Mouse (Mus musculus) kidney, embryonic 14.5 days (tissue): ENCODE data around the gene Surf2. TPM values are rescaled to one million over a fixed set of nuclear protein-coding genes. Genes with fewer than 3 reads are reported as not detected.
"Not testable (repeated sequence)": the region's sequence is repeated elsewhere in the genome, so short reads cannot be mapped to it uniquely, and the experiment has no call there.

Experiments
- ATAC-seq: fragments of 200-750 bp; cut with Nextera tagmentation; 2 replicates; pipeline ENCODE4 v1.8.0; 2017; ENCODE audit warnings: moderate number of reproducible peaks, mild to moderate bottlenecking, moderate TSS enrichment, moderate library complexity; ENCODE audit not compliant: low FRiP score, low TSS enrichment
- H3K27ac ChIP-seq: fragments of 300-500 bp; sonication (generic); 2 replicates; pipeline ENCODE4 v1.5.1; 2014; ENCODE audit warnings: low read depth, mild to moderate bottlenecking, low read length, moderate library complexity, mixed read lengths
- H3K27me3 ChIP-seq: fragments of 300-500 bp; sonication (generic); 2 replicates; pipeline ENCODE4 v1.6.1; 2014; ENCODE audit warnings: mild to moderate bottlenecking, low read length; ENCODE audit not compliant: control insufficient read depth, insufficient read depth
- H3K36me3 ChIP-seq: fragments of 300-500 bp; sonication (generic); 2 replicates; pipeline ENCODE4 v1.6.1; 2014; ENCODE audit warnings: low read length, mixed read lengths; ENCODE audit not compliant: control insufficient read depth, insufficient read depth
- H3K4me1 ChIP-seq: fragments of 300-500 bp; sonication (generic); 2 replicates; pipeline ENCODE4 v1.6.1; 2014; ENCODE audit warnings: low read length, mixed read lengths; ENCODE audit not compliant: control insufficient read depth, insufficient read depth
- H3K4me2 ChIP-seq: fragments of 300-500 bp; sonication (generic); replicated peaks from 2 replicates; pipeline ENCODE4 v1.6.1; 2014; ENCODE audit warnings: low read depth, mild to moderate bottlenecking, low read length
- H3K4me3 ChIP-seq: fragments of 300-500 bp; sonication (generic); 2 replicates; pipeline ENCODE4 v1.5.1; 2014; ENCODE audit warnings: mild to moderate bottlenecking, low read length
- H3K9ac ChIP-seq: fragments of 300-500 bp; sonication (generic); 2 replicates; pipeline ENCODE4 v1.6.1; 2014; ENCODE audit warnings: low read depth, mild to moderate bottlenecking, low read length, moderate library complexity
- H3K9me3 ChIP-seq: fragments of 300-500 bp; sonication (generic); 2 replicates; pipeline ENCODE4 v1.6.1; 2016; ENCODE audit warnings: low read length; ENCODE audit not compliant: control insufficient read depth
- WGBS: fragments of 180-500 bp; shearing (Covaris S2); extraction: QIAGEN DNeasy Blood & Tissue Kit; methylation state at CpG from one replicate; pipeline ENCODE4 v1.1.7; 2014; 5-methylcytosine and 5-hydroxymethylcytosine counted together
- polyA plus RNA-seq: library from polyadenylated mRNA; unstranded; fragments of >200 nt; fragmentation: Nextera tagmentation; extraction: Ambion mirVana; gene quantifications from 2 replicates; pipeline ENCODE4 v1.2.1, GENCODE M21; 2014

The Surf2 gene
- 40.1 and 46.5 TPM in 2 replicates for polyA plus RNA-seq

DNA sequence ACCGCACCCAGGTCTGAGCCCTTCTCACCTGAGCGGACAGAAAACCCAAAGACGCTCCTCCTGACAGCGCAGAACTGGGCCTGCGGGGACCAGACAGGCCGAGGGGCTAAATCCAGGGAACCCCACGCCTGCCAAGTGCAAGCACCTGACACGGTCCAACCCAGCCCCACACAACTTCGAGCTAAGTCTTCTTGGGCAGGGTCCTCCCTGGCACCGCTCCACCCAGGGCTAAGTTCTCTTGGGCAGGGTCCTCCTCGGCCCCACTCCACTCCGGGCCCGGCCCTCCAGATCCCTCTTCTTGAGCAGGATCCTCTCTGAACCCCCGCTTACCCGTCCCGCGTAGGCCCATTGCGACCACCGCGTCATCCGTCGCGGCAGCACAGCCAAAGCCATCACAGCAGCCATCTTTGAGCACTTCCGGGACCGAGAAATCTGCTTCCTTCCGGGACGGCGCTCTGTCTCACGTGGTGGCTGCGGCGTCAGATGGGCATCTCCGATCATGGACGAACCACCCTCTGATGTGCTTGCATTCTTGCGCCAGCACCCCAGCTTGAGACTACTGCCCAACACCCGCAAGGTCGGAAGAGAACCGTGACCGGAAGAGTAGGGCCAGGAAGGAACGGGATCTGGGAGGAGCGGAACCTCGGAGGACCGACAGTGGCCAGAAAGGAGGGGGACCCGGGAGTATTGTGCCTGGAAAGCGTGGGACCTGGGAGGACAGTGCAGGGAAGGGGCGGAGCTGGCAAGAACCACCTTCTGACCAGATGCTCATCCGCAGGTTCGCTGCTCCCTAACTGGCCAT lies at the start of gene Surf2, which contains the start of gene Surf1:
Surf2 (plus strand) TSS at position 441 of the 802 bp plus-strand sequence.
Surf1 (minus strand) TSS at position 604 of the 802 bp plus-strand sequence.
- Histone ChIP-seq H3K4me1 (peaks cover 29% of the 10 kb centered on the region), H3K36me3 (peaks cover 62% of the 10 kb centered on the region), H3K4me2 (peak within 1 kb of the TSS; percentile 97), H3K9ac (peak within 1 kb of the TSS; percentile 76), H3K27ac (peak within 1 kb of the TSS; percentile 62; the same call in 1 of the 2 replicates), H3K4me3 (peak within 1 kb of the TSS; percentile 79), H3K9me3 (no peaks in the 10 kb centered on the region), H3K27me3 (no peaks in the 10 kb centered on the region)
- 2% methylated on average over 47 of the region's 47 CpGs for WGBS
- ATAC-seq, result peak; percentile 65

DNA sequence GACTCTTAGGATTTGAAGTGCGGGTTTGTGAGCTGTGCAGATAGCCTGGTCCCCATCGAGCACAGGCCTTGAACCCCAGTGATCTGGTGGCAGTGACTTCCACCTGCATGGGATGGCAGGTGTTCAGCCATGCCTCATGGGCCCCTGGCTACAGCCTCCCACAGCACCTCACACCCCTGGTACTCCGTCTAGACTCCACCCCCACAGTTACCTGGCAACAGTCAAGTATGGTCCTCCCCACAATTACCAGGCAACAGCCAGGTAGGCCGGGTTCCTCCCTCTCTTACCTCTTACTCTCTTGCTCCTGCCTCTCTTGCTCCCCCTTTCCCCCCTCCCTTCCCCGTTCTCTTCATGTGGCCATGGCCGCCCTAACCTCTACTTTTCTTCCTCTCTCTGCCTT lies 45.5 kb upstream of the Surf2 start:
- no peaks in the 10 kb centered on the region for H3K4me1 ChIP-seq

DNA sequence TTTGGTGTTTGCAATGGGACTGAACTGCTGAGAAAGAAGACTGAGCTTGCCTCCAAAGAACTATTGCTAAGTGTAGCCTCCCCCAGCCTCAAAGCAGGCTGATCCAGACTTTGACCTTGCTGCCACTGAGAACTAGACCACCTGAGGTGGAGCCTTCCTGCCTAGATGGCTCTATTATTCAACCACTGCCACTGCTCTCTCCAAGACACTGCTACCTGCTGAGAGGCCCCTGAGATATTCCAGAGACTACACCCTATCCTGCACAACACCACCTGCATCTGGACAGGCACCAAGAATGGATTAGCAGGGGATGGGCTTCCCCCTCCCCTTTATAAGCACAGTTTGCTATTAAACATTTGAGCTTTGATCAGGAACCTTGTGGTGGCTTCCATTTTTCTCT lies 37.6 kb upstream of the Surf2 start:
- Histone ChIP-seq H3K27me3 (no peaks in the 10 kb centered on the region), H3K4me2 (no peak overlapping the region), H3K36me3 (no peaks in the 10 kb centered on the region), H3K27ac (no peak overlapping the region), H3K9ac (no peak overlapping the region), H3K4me1 (no peaks in the 10 kb centered on the region), H3K4me3 (no peak overlapping the region), H3K9me3 (no peaks in the 10 kb centered on the region)
- no peak for ATAC-seq

More for the DNA sequence above, 45.5 kb upstream of the Surf2 start:
- no peaks in the 10 kb centered on the region; the same call in 1 of the 2 replicates for H3K27me3 ChIP-seq
- no peak overlapping the region for H3K4me3 ChIP-seq
- ATAC-seq, result no peak
- H3K9me3 ChIP-seq, result no peaks in the 10 kb centered on the region
- H3K9ac ChIP-seq, result no peak overlapping the region
- H3K4me2 ChIP-seq, result no peak overlapping the region
- H3K27ac ChIP-seq, result no peak overlapping the region
- H3K36me3 ChIP-seq, result no peaks in the 10 kb centered on the region
- WGBS, result 68% methylated on average over 6 of the region's 6 CpGs

DNA sequence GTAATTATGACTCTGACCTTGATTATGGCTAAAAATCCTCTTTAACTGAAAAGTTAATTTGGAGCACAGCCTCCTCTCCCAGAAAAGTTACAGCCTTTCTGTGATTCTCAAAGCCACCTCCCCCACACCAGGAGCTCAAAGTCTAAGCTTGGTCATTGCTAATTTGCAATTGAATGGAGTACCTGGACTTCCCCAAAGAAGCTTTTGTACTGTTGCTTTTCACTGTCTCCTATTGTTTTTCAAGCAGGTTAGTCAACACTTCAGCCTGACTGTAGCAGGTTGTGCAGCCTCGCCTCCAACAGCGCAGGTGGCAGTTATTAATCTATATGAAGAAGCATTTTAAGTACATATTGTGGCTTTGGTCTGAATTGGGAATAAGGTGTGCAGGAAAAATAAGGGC lies 30.6 kb upstream of the Surf2 start:
- H3K9ac ChIP-seq, H3K4me2 ChIP-seq, H3K4me3 ChIP-seq, H3K9me3 ChIP-seq, H3K27ac ChIP-seq, ATAC-seq, H3K4me1 ChIP-seq, H3K27me3 ChIP-seq: not testable (repeated sequence)
- WGBS, result 89% methylated on average over 2 of the region's 2 CpGs
- peaks cover 16% of the 10 kb centered on the region for H3K36me3 ChIP-seq

DNA sequence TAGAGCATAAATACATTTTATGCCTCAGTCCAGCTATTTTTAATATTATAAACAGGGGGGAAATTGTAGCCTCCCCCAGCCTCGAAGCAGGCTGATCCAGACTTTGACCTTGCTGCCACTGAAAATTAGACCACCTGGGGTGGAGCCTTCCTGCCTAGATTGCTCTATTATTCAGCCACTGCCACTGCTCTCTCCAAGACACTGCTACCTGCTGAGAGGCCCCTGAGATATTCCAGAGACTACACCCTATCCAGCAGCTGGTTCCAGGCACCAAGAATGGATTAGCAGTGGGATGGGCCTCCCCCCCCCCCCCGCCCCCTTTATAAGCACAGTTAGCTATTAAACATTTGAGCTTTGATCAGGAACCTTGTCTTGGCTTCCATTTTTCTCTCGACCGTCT lies 30.0 kb upstream of the Surf2 start:
- H3K4me1 ChIP-seq, ATAC-seq, H3K4me2 ChIP-seq, H3K4me3 ChIP-seq, H3K9ac ChIP-seq, H3K27me3 ChIP-seq, H3K27ac ChIP-seq, H3K9me3 ChIP-seq: not testable (repeated sequence)
- peaks cover 22% of the 10 kb centered on the region for H3K36me3 ChIP-seq
- 71% methylated on average over 4 of the region's 4 CpGs for WGBS

DNA sequence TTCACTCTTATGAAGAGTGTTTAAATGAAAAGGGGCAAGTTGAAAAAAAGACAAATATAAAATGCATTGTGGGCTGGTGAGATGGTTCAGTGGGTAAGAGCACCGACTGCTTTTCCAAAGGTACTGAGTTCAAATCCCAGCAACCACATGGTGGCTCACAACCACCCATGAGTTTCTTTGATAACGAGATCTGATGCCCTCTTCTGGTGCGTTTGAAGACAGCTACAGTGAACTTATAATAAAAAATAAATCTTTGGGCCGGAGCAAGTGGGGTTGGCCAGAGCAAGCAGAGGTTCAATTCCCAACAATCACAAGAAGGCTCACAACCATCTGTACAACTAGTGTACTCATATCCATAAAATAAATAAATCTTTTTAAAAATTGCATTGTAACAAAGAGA lies 20.3 kb upstream of the Surf2 start:
- no peaks in the 10 kb centered on the region for H3K4me1 ChIP-seq
- ATAC-seq, result no peak
- H3K27ac ChIP-seq, result no peak overlapping the region
- no peaks in the 10 kb centered on the region for H3K27me3 ChIP-seq
- H3K9me3 ChIP-seq, result no peaks in the 10 kb centered on the region
- H3K4me3 ChIP-seq, result no peak overlapping the region
- peaks cover 83% of the 10 kb centered on the region for H3K36me3 ChIP-seq
- H3K4me2 ChIP-seq, result no peak overlapping the region
- 90% methylated on average over 4 of the region's 4 CpGs for WGBS
- no peak overlapping the region for H3K9ac ChIP-seq

DNA sequence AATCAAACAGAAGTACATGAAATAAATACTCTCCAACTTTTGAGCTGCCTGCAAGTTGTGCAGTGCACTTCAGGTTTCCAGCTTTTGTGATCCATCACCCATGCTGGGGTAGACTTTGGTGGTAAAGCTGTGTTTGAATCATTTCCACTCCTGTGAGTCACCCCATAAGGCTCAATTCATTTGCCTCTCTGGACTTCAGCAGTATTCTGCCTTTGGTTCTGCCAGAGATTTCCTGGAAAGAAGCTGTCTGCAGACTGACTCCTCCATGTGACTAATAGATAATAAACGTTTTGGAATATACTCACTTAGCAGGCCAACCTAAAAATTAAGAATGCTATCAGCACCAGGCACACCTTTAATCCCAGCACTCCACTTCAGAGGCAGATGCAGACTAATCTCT lies 15.4 kb upstream of the Surf2 start:
- WGBS, result 79% methylated on average over 1 of the region's 1 CpGs
- Histone ChIP-seq H3K27ac (no peak overlapping the region), H3K9me3 (no peaks in the 10 kb centered on the region), H3K4me3 (no peak overlapping the region), H3K4me2 (no peak overlapping the region), H3K27me3 (no peaks in the 10 kb centered on the region), H3K36me3 (peaks cover 54% of the 10 kb centered on the region), H3K4me1 (peaks cover 16% of the 10 kb centered on the region; the same call in 1 of the 2 replicates), H3K9ac (no peak overlapping the region)
- ATAC-seq, result no peak

DNA sequence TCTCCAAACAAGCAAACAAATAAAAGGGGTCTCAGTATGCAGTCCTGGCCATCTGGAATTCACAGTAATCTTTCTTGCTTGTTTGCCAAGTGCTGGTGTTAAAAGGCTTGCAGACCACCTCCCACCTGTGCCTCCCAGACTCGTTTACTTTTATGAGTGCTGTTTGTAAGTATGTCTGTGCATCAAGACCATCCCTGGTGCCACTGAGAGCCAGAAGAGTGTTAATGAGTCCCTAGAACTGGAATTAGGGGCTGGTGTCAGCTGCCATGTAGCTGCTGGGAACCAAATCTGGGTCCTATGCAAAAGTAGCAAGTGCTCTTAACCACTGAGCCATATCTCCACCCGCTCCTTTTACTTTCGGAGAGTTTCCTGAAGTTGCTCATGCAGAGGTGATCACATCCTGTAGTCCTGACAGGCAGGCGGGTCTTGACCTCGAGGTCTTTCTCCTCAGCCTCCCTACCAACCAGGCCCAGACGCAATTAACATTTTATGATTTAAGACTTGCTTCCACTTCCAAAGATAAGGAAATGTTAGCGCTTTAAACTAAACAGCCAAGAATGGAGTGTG lies 14.2 kb upstream of the Surf2 start:
- Histone ChIP-seq H3K9ac (peak overlapping the region; percentile 80), H3K4me1 (peaks cover 16% of the 10 kb centered on the region; the same call in 1 of the 2 replicates), H3K4me3 (peak overlapping the region; percentile 81), H3K4me2 (peak overlapping the region; percentile 71), H3K27me3 (no peaks in the 10 kb centered on the region), H3K9me3 (no peaks in the 10 kb centered on the region), H3K36me3 (peaks cover 57% of the 10 kb centered on the region), H3K27ac (peak overlapping the region; percentile 78; the same call in 1 of the 2 replicates)
- 3% methylated on average over 7 of the region's 7 CpGs for WGBS
- no peak for ATAC-seq
